Mouse (Mus musculus): Measurements from ENCODE around the gene Wnt1. TPM values are rescaled to one million over a fixed set of nuclear protein-coding genes. Genes with fewer than 3 reads are reported as not detected.

Gene Wnt1
- polyA plus RNA-seq, 1 experiment from 2014 or later: 0.06 TPM

DNA sequence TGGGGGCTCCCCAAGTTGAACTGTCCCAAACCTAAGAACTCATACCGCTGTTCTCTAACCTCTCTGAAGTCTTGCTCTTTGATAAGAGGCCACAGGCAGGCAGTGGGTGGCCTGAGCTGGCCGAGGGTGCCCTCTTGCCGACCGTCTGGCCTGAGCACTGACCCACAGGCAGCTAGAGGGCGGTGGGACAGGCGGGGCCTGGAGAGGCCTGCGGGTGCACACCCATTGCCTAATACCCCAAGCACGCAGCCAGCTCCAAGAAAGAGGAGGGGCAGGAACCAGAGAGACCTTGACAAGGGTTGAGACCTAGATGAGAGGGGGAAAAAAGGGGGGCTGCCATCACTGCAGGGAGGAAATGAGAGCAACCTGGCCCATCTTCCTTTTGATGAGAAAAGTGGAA, 9.6 kb upstream of the Wnt1 start:
- H3K4me2 ChIP-seq: no peak overlapping the region
- ATAC-seq (ENCODE audit: insufficient number of reproducible peaks, low FRiP score, low TSS enrichment, low read depth): no peak
- H3K4me3 ChIP-seq: no peak overlapping the region
- peaks cover 49% of the 10 kb centered on the region for H3K4me1 ChIP-seq
- WGBS: 4% methylated on average over 8 of the region's 8 CpGs
- H3K27ac ChIP-seq: 0 out of 2 replicates have a peak overlapping the region, but pooled peaks have one; percentile 38
- peaks cover 77% of the 10 kb centered on the region for H3K27me3 ChIP-seq
- no peak overlapping the region for H3K9ac ChIP-seq
- H3K36me3 ChIP-seq: no peaks in the 10 kb centered on the region
- H3K9me3 ChIP-seq: no peaks in the 10 kb centered on the region

DNA sequence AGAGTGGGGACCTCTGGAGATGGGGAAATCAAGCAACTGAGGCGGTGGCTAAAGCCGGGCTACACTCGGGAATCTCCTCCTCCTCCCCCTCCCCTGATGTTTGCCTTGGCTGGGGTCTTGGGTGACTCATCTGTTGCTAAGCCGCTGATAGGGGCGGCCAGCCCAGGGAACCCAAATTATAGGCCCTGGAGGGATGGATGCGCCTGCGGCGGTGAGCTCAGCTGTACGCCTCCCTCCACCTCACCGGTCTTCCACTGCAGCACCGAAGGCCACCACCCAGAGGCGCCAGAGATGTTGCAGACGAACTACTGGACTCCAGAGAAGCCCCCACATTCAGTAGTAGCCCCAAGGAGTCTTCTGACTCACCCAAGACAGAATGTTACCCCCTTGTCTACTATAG, 9.1 kb upstream of the Wnt1 start:
- no peak overlapping the region for H3K4me3 ChIP-seq
- peak; percentile 21; the same call in 1 of the 2 replicates for ATAC-seq (ENCODE audit: insufficient number of reproducible peaks, low FRiP score, low TSS enrichment, low read depth)
- no peak overlapping the region for H3K9ac ChIP-seq
- no peak overlapping the region for H3K4me2 ChIP-seq
- H3K36me3 ChIP-seq: no peaks in the 10 kb centered on the region
- H3K4me1 ChIP-seq: peaks cover 46% of the 10 kb centered on the region
- H3K27me3 ChIP-seq: peaks cover 74% of the 10 kb centered on the region
- WGBS: 7% methylated on average over 13 of the region's 13 CpGs
- H3K27ac ChIP-seq: no peak overlapping the region
- no peaks in the 10 kb centered on the region for H3K9me3 ChIP-seq

- no peak overlapping the region for H3K4me3 ChIP-seq
- H3K4me1 ChIP-seq: peaks cover 40% of the 10 kb centered on the region
- H3K4me2 ChIP-seq: no peak overlapping the region
- no peak overlapping the region for H3K27ac ChIP-seq
- H3K9ac ChIP-seq: no peak overlapping the region
- H3K9me3 ChIP-seq: no peaks in the 10 kb centered on the region
- H3K27me3 ChIP-seq: peaks cover 72% of the 10 kb centered on the region
- WGBS: 27% methylated on average over 6 of the region's 6 CpGs
- no peak for ATAC-seq (ENCODE audit: insufficient number of reproducible peaks, low FRiP score, low TSS enrichment, low read depth)
- no peaks in the 10 kb centered on the region for H3K36me3 ChIP-seq
These were observed 8.5 kb upstream of the Wnt1 start for GRCm38 (mm10) chr15:98781166-98781565.

DNA sequence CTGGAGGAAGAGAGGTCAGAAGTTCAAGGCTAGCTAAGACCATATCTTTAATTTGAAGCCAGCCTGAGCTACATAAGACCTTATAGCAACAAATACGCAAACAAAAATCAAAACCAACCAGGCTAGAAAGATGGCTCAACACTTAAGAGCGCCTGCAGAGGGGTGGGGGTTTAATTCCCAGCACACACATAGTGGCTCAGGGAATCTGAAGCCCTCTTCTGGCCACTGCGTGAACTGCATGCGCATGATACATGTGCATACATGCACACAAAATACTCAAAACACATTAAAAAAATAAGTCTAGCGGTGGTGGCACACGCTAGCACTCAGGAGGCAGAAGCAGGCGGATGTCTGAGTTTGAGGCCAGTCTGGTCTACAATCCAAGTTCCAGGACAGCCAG, 3.9 kb upstream of the Wnt1 start:
- Histone ChIP-seq H3K9me3 (no peaks in the 10 kb centered on the region), H3K9ac (no peak overlapping the region), H3K4me2 (no peak overlapping the region), H3K36me3 (no peaks in the 10 kb centered on the region), H3K4me1 (peaks cover 15% of the 10 kb centered on the region), H3K27ac (no peak overlapping the region), H3K27me3 (peaks cover 69% of the 10 kb centered on the region), H3K4me3 (no peak overlapping the region)
- WGBS: 38% methylated on average over 7 of the region's 7 CpGs
- no peak for ATAC-seq (ENCODE audit: insufficient number of reproducible peaks, low FRiP score, low TSS enrichment, low read depth)

DNA sequence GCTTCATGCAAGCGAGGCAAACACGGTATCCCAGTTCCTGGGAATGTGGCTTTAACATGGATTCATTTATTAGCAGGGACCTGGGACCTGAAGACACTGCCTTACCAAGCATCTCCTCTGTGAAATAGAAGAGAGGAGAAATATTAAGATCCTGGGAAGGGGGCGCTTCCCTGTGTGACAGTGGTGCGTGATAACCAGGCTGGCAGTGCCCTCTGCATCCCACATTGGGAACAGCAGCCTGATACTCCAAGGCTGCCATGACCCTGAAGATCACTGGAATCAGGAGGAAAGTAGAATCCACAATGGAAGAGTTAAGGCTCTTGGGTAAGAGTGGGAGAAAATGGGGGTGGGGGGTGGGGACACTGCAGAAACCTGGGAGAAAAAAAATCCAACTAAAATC, 1.7 kb upstream of the Wnt1 start:
- Histone ChIP-seq H3K4me1 (peaks cover 35% of the 10 kb centered on the region), H3K9me3 (no peaks in the 10 kb centered on the region), H3K4me2 (no peak overlapping the region), H3K27ac (no peak overlapping the region), H3K9ac (no peak overlapping the region), H3K27me3 (peaks cover 74% of the 10 kb centered on the region), H3K36me3 (no peaks in the 10 kb centered on the region), H3K4me3 (no peak overlapping the region)
- 26% methylated on average over 4 of the region's 4 CpGs for WGBS
- no peak for ATAC-seq (ENCODE audit: insufficient number of reproducible peaks, low FRiP score, low TSS enrichment, low read depth)

- H3K4me2 ChIP-seq: peak overlapping the region; percentile 19; the same call in 1 of the 2 replicates
- 13% methylated on average over 24 of the region's 24 CpGs for WGBS
- H3K4me3 ChIP-seq: peak overlapping the region; percentile 17; the same call in 1 of the 2 replicates
- H3K27ac ChIP-seq: no peak overlapping the region
- no peaks in the 10 kb centered on the region for H3K36me3 ChIP-seq
- peaks cover 40% of the 10 kb centered on the region for H3K4me1 ChIP-seq
- H3K9me3 ChIP-seq: no peaks in the 10 kb centered on the region
- H3K27me3 ChIP-seq: peaks cover 84% of the 10 kb centered on the region
- no peak overlapping the region for H3K9ac ChIP-seq
- ATAC-seq (ENCODE audit: insufficient number of reproducible peaks, low FRiP score, low TSS enrichment, low read depth): no peak
These were observed 541 bp upstream of the Wnt1 start for GRCm38 (mm10) chr15:98788972-98789660.

- WGBS: under 1% methylated on average over 23 of the region's 23 CpGs
- H3K9ac ChIP-seq: no peak overlapping the region
These were observed 1.1 kb downstream of the Wnt1 start for GRCm38 (mm10) chr15:98790761-98791160.

DNA sequence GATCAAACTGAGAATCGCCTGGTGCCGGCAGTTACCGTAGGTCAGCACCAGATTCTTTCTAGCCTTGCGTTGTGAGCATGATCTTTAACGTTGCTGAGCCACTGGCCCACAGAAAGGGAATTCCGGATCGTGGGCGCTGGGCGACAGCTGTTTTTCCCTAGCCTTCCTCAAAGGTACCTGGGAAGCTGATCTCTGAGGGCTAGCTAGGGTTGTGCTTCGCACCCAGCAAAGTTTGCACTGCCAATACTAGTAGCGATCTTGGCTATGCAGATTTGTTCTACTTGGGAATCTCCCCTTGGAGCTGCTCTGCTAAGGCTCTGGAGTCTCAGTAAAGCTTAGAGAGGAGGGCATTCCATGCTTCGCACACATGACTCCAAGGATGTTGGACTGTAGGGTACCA, 1.6 kb downstream of the Wnt1 start:
- H3K4me2 ChIP-seq: peak overlapping the region; percentile 38
- H3K27ac ChIP-seq: no peak overlapping the region
- H3K36me3 ChIP-seq: no peaks in the 10 kb centered on the region
- peak overlapping the region; percentile 21 for H3K4me3 ChIP-seq
- peaks cover 98% of the 10 kb centered on the region for H3K27me3 ChIP-seq
- ATAC-seq (ENCODE audit: insufficient number of reproducible peaks, low FRiP score, low TSS enrichment, low read depth): no peak
- H3K4me1 ChIP-seq: peaks cover 40% of the 10 kb centered on the region
- 2% methylated on average over 12 of the region's 12 CpGs for WGBS
- no peaks in the 10 kb centered on the region for H3K9me3 ChIP-seq
- H3K9ac ChIP-seq: no peak overlapping the region

More at GRCm38 (mm10) chr15:98790761-98791160, 1.1 kb downstream of the Wnt1 start:
- peaks cover 95% of the 10 kb centered on the region for H3K27me3 ChIP-seq
- peaks cover 40% of the 10 kb centered on the region for H3K4me1 ChIP-seq
- no peak for ATAC-seq (ENCODE audit: insufficient number of reproducible peaks, low FRiP score, low TSS enrichment, low read depth)
- H3K27ac ChIP-seq: no peak overlapping the region
- peak overlapping the region; percentile 38 for H3K4me2 ChIP-seq
- no peaks in the 10 kb centered on the region for H3K9me3 ChIP-seq
- no peaks in the 10 kb centered on the region for H3K36me3 ChIP-seq
- H3K4me3 ChIP-seq: peak overlapping the region; percentile 21

DNA sequence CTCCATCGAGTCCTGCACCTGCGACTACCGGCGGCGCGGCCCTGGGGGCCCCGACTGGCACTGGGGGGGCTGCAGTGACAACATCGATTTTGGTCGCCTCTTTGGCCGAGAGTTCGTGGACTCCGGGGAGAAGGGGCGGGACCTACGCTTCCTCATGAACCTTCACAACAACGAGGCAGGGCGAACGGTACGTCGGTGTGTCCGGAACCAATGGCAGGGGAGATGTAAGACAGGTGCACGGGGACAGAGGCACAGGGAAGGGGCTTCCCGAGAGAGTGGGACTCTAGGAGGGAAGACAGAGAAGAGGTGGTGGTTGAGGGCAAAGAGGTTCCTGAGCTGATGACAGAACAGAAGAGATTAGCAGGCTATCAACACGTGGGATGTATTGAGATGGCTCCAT, 2.1 kb downstream of the Wnt1 start:
- Histone ChIP-seq H3K4me3 (peak overlapping the region; percentile 35), H3K4me1 (peaks cover 43% of the 10 kb centered on the region), H3K9ac (no peak overlapping the region), H3K27me3 (peaks cover 98% of the 10 kb centered on the region), H3K27ac (no peak overlapping the region), H3K4me2 (no peak overlapping the region), H3K36me3 (no peaks in the 10 kb centered on the region), H3K9me3 (no peaks in the 10 kb centered on the region)
- ATAC-seq (ENCODE audit: insufficient number of reproducible peaks, low FRiP score, low TSS enrichment, low read depth): no peak
- 2% methylated on average over 23 of the region's 23 CpGs for WGBS

- Histone ChIP-seq H3K4me1 (peaks cover 47% of the 10 kb centered on the region), H3K9ac (no peak overlapping the region), H3K27me3 (peaks cover 99% of the 10 kb centered on the region), H3K4me2 (peak overlapping the region; percentile 52), H3K27ac (no peak overlapping the region), H3K4me3 (peak overlapping the region; percentile 35), H3K9me3 (no peaks in the 10 kb centered on the region), H3K36me3 (no peaks in the 10 kb centered on the region)
- no peak for ATAC-seq (ENCODE audit: insufficient number of reproducible peaks, low FRiP score, low TSS enrichment, low read depth)
- under 1% methylated on average over 75 of the region's 75 CpGs for WGBS
These were observed 2.8 kb downstream of the Wnt1 start for GRCm38 (mm10) chr15:98792233-98793020.

DNA sequence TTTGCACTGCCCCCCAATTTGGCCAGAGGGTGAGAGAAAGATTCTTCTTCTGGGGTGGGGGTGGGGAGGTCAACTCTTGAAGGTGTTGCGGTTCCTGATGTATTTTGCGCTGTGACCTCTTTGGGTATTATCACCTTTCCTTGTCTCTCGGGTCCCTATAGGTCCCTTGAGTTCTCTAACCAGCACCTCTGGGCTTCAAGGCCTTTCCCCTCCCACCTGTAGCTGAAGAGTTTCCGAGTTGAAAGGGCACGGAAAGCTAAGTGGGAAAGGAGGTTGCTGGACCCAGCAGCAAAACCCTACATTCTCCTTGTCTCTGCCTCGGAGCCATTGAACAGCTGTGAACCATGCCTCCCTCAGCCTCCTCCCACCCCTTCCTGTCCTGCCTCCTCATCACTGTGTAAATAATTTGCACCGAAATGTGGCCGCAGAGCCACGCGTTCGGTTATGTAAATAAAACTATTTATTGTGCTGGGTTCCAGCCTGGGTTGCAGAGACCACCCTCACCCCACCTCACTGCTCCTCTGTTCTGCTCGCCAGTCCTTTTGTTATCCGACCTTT, 3.6 kb downstream of the Wnt1 start:
- Histone ChIP-seq H3K9me3 (no peaks in the 10 kb centered on the region), H3K4me3 (peak overlapping the region; percentile 35; the same call in 1 of the 2 replicates), H3K4me1 (peaks cover 52% of the 10 kb centered on the region), H3K36me3 (no peaks in the 10 kb centered on the region), H3K27ac (no peak overlapping the region), H3K4me2 (peak overlapping the region; percentile 52; the same call in 1 of the 2 replicates), H3K27me3 (peaks cover 99% of the 10 kb centered on the region), H3K9ac (no peak overlapping the region)
- ATAC-seq (ENCODE audit: insufficient number of reproducible peaks, low FRiP score, low TSS enrichment, low read depth): no peak
- WGBS: 3% methylated on average over 13 of the region's 13 CpGs

Data from limb, embryonic 15.5 days (tissue).